Mouse (Mus musculus) G1E (cell line): Measurements from ENCODE around the gene Isyna1.

ENCODE experiments used
- CTCF ChIP-seq: IDR thresholded peaks from 2 replicates; pipeline ENCODE4 v1.5.1; 2012; ENCODE audit warnings: low read depth, low read length, inconsistent platforms, mixed read lengths
- GATA1 ChIP-seq: IDR thresholded peaks from 2 replicates; pipeline ENCODE4 v1.6.1; 2012; ENCODE audit warnings: borderline replicate concordance, low read length, inconsistent platforms, mixed read lengths
- TAL1 ChIP-seq: conservative IDR thresholded peaks from 2 replicates; pipeline ENCODE4 v1.6.1; 2012; ENCODE audit warnings: low read depth, low read length, inconsistent platforms, mixed read lengths

DNA sequence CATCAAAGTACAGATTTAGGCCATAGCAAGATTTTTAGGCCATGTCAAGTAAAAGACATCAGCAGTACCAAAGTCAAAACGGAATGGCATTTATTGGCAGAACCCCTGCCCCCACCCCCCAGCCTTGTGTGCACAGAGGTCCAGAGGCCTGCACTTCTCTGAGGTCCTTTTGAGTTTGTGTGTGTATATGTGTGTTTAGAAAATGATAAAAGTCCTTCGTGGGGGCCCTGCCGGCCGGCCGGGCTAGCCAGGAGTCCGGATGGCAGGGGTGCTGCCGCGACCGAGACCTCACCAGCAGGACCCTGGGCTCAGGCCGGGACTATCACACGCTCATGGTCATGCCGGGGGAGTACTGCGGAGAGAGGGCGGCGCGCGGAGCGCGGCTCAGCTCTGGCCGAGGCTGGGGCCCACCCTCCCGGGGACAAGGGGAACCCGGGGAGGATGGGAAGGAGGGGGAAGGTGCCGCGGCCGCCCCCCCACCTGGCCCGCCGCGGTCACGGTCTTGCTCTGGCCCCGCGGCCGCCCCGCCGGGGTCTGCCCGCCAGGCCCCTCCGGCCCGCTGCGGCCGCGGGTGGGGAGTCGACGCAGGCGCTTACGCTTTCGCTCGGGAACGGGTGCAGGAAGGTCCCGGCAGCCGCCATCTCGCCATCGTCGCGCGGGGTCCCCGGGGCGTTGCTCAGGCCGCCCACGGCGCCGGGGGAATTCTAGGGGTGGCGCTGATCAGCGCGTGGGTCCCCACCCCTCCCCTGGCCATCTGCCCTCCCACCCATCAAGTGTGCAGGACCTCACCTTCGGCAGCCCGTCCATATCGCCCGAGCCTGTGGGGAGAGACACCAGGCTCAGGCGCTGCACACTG, 3.5 kb downstream of the Isyna1 start:
- TF ChIP-seq CTCF (no peak), GATA1 (no peak), TAL1 (no peak)
